Mouse (Mus musculus) heart, adult 18-20 months (tissue): ENCODE data around the gene Emilin1. TPM values are rescaled to one million over a fixed set of nuclear protein-coding genes. Genes with fewer than 3 reads are reported as not detected.

Experiments used
- DNase-seq, 2 experiments: peaks; one replicate each; pipeline ENCODE4 v3.0.0; 2021 to 2022; ENCODE audit warnings: mixed read lengths in 1 of 2
- total RNA-seq, 2 experiments: library from RNA; stranded (reverse); gene quantifications; 2 replicates each; pipeline ENCODE4 v1.2.3; 2021

The Emilin1 gene
- total RNA-seq, 2 experiments from 2014 or later, result 14.2 to 16.9 TPM

GRCm38 (mm10) chr5:30959198-30959854 lies 46.1 kb downstream of the Emilin1 start:
- DNase-seq, result peak in 1 of 2 experiments; percentile 24

- DNase-seq, result peak; percentile 98 to 99
Observed at GRCm38 (mm10) chr5:30959966-30960501, 46.8 kb downstream of the Emilin1 start, which contains the start of gene Preb. TSS of gene Preb (minus strand) at chr5:30960361.

GRCm38 (mm10) chr5:30960814-30961213 lies 47.6 kb downstream of the Emilin1 start:
- DNase-seq, result peak in 1 of 2 experiments; percentile 11

GRCm38 (mm10) chr5:30961545-30962505 lies 48.6 kb downstream of the Emilin1 start:
- DNase-seq, result peak; percentile 29 to 70

GRCm38 (mm10) chr5:30963916-30964315 lies 50.7 kb downstream of the Emilin1 start:
- no peak for DNase-seq

- DNase-seq, result no peak
Observed at GRCm38 (mm10) chr5:30966189-30966588, 53.0 kb downstream of the Emilin1 start.

- peak; percentile 68 to 84 for DNase-seq
Observed at GRCm38 (mm10) chr5:30968416-30968815, 55.2 kb downstream of the Emilin1 start, which contains the start of gene Tcf23. TSS of gene Tcf23 (plus strand) at chr5:30968662.

- DNase-seq, result peak; percentile 14 to 38
Observed at GRCm38 (mm10) chr5:30969440-30969839, 56.2 kb downstream of the Emilin1 start.

Other genes with a start within 250 kb of the Emilin1 start
- 10 to 100 TPM; 58.6 to 66.5 TPM for gene Cenpa, start 246.6 kb upstream of the Emilin1 start, total RNA-seq
- gene Dpysl5, start 201.8 kb upstream of the Emilin1 start, total RNA-seq, result under 1 TPM; 0.72 to 0.82 TPM
- 10 to 100 TPM; 37.0 to 42.8 TPM for gene Mapre3, start 98.8 kb upstream of the Emilin1 start, total RNA-seq
- gene Tmem214, start 45.4 kb upstream of the Emilin1 start, total RNA-seq, result 10 to 100 TPM; 34.4 to 38.6 TPM
- gene Agbl5, start 24.7 kb upstream of the Emilin1 start, total RNA-seq, result 1 to 10 TPM; 7.2 to 7.3 TPM
- 100 to 1,000 TPM; 146 to 159 TPM for gene Ost4, start 5.6 kb upstream of the Emilin1 start, total RNA-seq
- 10 to 100 TPM; 27.1 to 28.5 TPM for gene Khk, start 8.0 kb downstream of the Emilin1 start, total RNA-seq
- under 1 TPM; 0.59 to 0.84 TPM for gene Cgref1, start 32.2 kb downstream of the Emilin1 start, total RNA-seq
- 10 to 100 TPM; 84.3 to 84.7 TPM for gene Preb, start 47.0 kb downstream of the Emilin1 start, total RNA-seq
- 1 to 10 TPM; 1.5 to 2.8 TPM for gene Tcf23, start 55.3 kb downstream of the Emilin1 start, total RNA-seq
- 10 to 100 TPM; 47.6 to 52.2 TPM for gene Atraid, start 134.9 kb downstream of the Emilin1 start, total RNA-seq
- 10 to 100 TPM; 12.4 to 13.5 TPM for gene Slc5a6, start 135.5 kb downstream of the Emilin1 start, total RNA-seq
- 10 to 100 TPM; 12.9 to 15.3 TPM for gene Cad, start 141.4 kb downstream of the Emilin1 start, total RNA-seq
- gene Dnajc5g, start 192.9 kb downstream of the Emilin1 start, total RNA-seq, result not detected
- not detected for gene Slc30a3, start 194.8 kb downstream of the Emilin1 start, total RNA-seq
- 100 to 1,000 TPM; 344 to 355 TPM for gene Trim54, start 203.3 kb downstream of the Emilin1 start, total RNA-seq
- not detected for gene Ucn, start 225.4 kb downstream of the Emilin1 start, total RNA-seq
- 10 to 100 TPM; 43.4 to 49.2 TPM for gene Mpv17, start 240.8 kb downstream of the Emilin1 start, total RNA-seq